Mouse (Mus musculus): ENCODE results near the gene Itga9.

DNA sequence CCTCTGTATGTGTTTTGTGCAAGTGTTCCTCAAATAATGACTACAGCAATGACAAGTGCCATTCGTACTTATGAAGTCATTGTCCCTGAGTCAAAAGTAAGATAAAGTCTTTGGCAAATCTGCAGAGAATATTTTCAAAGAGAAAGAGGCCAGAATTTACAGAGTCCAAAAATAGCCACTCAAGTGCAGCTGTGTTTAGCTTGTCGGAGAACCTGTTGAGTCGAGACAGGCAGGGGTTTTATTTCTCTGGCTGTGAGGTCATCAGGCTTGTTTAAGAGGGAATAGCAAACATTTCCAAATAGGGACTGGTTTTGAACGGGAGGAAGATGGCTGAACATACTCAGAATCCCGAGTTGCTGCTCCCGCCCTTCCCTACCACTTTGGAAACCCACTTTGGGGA, 125.2 kb downstream of the Itga9 start:
- TF ChIP-seq CEBPB (IDR thresholded peaks at IDR 0.05; ENCODE audit: low read depth) (no peak), CTCF (IDR thresholded peaks at IDR 0.05; ENCODE audit: control insufficient read depth, insufficient read depth, insufficient read length) (no peak), USF1 (IDR thresholded peaks at IDR 0.05; ENCODE audit: low read depth) (no peak), MYOG (IDR thresholded peaks at IDR 0.05; ENCODE audit: control insufficient read depth, extremely low read depth, insufficient read length) (no peak), MAX (IDR thresholded peaks at IDR 0.05) (no peak), MYOD1 (IDR thresholded peaks at IDR 0.05; ENCODE audit: control insufficient read depth, insufficient read length, low read depth) (no peak), FOSL1 (IDR thresholded peaks at IDR 0.05; ENCODE audit: insufficient read depth, low read length, poor library complexity, severe bottlenecking) (no peak)
